Mouse (Mus musculus): ENCODE data around the gene Tsen2.

Tsen2 gene

GRCm38 (mm10) chr6:115606461-115606860 lies 62.0 kb downstream of the Tsen2 start:
- no peak for DNase-seq

GRCm38 (mm10) chr6:115607429-115607828 lies 63.0 kb downstream of the Tsen2 start:
- DNase-seq = no peak

- DNase-seq = peak; percentile 62
These were observed 64.7 kb downstream of the Tsen2 start for GRCm38 (mm10) chr6:115609121-115609520.

GRCm38 (mm10) chr6:115610301-115610700 lies 65.8 kb downstream of the Tsen2 start:
- DNase-seq = peak; percentile 61

GRCm38 (mm10) chr6:115613793-115614192 lies 69.3 kb downstream of the Tsen2 start:
- DNase-seq = no peak

- DNase-seq = no peak
These were observed 71.5 kb downstream of the Tsen2 start for GRCm38 (mm10) chr6:115615983-115616382.

- DNase-seq = peak; percentile 68
These were observed 75.4 kb downstream of the Tsen2 start for GRCm38 (mm10) chr6:115619818-115620217.

GRCm38 (mm10) chr6:115620942-115621341 lies 76.5 kb downstream of the Tsen2 start:
- no peak for DNase-seq

- DNase-seq = no peak
These were observed 81.7 kb downstream of the Tsen2 start for GRCm38 (mm10) chr6:115626121-115626520.
